Mouse (Mus musculus) gastrocnemius, adult 18-20 months (tissue): ENCODE measurements at regions not wholly inside any gene's neighbourhood (a gene's known extent, or its start where the extent isn't known, plus 50 kb on each side); places are given as distances from the start of the nearest gene placed in this dataset.
A peak's percentile ranks its signal among the peaks of the same experiment; 100 is the strongest.

Source experiments
- DNase-seq: peaks from one replicate; pipeline ENCODE4 v3.0.0; 2021; ENCODE audit warnings: low spot score

DNA sequence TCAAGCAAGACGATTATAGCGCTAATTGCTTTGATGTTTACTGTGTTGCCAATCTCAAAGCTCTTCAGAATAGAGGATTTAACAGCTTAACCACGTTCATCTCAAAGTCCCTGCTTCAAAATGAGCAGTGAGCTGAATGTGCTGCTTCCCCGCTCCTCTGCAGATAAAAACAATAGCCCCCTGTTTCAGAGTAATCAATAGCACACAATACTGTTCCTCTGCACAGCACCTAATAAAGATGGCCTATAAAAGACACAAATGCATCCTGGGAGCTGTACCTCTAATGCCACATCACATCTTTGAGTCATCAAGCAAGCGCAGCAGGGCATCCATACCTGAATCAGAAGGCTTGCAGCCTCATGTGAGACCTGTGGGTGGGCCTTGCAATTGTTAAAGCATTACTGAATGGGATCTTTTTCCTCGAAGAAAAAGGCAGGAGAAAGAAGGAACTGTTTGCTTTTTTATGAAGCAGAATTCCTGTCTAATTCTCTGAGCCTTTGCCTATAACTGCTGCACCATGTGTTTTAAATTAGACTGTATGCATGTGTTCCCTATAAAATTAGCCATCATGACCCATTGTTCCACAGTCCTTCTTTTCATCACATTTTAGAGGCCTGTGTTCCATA is 648.5 kb upstream of the Cited2 start:
- DNase-seq: no peak

DNA sequence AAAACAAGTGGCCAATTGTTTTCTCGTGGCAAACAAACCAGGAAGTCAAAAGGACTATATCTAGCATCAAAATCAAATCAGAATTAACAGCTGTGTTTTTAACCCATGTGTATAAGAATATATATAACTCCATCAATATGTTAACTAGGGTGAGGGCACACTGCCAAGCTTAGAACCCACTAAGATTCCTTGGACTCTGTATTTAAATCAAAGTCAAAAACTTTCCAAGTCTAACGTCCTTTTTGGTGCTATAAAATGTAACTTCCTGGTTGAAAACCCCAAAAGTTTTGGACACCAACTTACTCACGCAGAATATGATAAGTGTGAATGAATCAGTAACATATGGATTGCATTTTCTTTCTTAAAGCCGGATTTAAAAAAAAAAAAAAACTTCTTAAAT is 647.9 kb upstream of the Cited2 start:
- no peak for DNase-seq

DNA sequence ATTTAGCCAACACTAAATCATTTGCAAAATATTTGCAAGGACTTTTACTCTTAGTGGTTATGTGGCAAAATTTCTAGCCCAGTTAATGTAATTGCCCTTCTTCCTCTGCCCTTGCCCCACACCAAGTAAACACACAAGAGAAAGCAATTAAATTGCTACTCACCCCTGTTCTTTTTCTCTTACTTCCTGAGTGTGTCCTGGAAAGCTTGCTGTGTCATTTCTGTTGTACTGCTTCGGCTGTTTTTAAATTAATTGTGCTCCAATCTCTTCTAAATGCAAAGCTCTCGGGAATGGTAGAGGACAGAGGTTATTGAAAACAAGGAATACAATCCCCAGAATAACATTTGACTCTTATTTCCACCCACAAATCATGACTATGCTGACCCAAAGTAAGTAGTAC is 647.4 kb upstream of the Cited2 start:
- DNase-seq: no peak

DNA sequence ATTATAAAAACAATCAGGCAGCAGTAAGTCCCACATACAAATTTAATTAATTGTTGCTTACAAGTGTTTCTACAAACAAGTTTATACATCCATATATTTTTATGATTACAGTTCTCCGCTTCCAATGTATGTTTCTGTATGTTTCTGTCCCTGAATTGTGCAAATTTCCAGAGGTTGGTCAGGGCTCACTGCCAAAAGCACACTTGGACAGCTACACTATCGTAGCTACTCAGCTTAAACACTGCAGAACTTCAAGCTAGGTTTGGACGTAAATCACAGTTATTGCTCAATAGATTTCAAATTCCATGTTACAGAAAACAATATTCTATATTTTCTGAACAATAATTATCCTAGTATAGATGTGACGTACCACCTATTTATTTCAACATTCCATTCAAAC is 646.8 kb upstream of the Cited2 start:
- DNase-seq: no peak

DNA sequence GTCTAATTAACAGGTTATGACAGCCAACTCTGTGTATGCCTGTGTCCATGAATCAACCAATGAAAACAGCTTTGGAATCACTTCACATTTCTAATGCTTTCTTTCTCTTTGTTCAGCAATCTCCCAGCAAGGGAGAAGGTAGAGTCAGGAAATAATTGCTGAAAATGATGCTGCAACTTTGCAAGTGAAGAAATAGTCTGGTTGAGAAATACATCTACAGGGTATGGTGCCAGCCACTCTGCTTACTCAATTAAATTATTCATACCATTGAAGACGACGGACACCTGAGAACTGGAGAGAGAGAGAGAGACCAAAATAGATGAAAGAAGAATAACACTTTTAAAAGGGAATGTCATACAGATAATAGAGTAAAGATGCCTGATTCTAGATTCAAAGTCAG is 645.4 kb upstream of the Cited2 start:
- no peak for DNase-seq

DNA sequence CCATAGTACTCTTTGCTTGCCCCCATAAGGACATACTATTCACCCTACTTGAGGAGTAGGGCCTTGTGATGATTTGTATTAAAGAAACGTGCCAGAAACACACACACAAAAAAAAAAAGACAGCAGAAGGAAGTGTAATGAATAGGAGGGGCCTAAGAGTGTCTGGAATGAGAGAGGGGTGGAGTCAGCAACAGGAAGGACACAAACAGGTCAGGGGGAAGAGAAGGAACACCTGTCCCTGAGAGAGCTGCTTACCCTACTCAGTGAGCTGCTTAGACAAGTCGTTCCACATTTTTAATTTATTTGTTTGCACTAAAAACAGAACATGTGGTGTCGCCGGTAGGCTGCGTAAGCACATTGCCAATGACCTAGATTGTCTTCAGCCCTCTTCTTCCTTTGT is 642.2 kb upstream of the Cited2 start:
- no peak for DNase-seq

DNA sequence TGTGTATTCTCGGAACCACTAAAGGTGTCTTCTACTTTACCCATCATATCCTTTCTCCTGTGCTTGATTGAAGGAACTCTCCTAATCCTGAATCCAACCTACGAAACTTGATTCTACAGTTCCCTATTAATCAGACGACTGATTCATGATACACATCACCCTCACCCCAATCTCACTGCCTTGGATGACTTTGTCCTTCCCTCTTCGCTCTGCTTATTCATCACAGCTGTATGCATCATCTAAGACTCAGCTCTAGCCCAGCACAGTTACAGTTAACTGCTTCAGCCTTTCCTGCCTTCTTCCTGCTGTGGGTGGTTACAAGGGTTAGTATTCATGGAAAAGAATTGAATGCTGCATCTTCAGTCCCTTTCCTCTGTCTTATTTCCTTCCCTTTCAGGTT is 640.1 kb upstream of the Cited2 start:
- DNase-seq: no peak

DNA sequence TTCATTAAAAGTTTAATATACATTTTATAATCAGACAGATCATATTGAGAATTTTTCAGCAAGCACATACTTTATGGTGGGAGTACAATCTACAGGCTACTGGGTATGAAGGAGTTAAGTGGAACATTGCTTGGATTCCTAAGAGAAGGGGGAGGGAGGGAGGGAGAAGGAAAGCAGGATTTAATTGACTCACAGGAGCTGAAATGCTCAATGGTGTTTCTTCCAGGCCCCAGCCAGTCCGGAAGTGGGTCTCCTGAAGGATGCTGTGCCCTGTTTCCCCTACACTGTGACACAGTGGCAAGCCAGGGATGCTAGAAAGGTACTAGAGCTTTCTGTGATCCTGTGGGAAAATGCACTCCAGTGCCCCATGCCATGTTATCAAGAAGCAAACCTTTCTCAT is 621.0 kb upstream of the Cited2 start:
- no peak for DNase-seq

DNA sequence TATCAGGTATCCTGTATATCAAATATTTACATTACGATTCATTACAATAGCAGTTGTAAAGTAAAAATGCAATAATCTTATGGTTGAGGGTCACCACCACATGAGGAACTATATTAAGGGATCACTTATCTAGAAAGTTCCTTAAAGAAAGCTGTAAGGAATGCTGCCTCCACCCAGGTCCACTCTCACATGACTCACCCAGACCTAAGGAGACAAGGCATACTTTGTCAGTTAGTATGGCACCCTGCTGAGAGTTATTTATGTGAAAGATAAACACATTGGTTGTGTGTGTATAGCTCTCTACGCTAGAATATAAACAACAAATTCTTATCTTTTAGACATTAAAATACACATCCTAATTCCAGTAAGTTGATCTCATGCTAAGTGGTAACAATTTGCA is 619.6 kb upstream of the Cited2 start:
- no peak for DNase-seq

DNA sequence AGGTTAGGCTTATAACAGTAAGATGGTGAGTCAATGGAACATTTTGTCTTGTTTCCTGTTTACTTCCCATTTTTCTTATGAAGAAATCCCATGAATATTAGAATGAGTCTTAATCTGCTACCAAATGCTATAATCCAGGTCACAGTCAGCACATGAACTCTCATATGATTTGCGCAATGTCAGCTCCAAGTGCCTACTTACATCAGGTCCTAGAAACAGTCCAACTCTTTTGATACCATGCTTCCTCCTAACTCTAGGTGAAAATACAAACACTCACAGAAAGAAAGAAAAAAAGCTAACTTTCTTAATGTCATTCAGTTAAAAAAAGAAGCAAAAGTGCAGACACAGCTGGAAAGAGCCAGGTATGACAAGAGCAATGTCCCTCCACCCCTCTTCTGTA is 616.2 kb upstream of the Cited2 start:
- no peak for DNase-seq

DNA sequence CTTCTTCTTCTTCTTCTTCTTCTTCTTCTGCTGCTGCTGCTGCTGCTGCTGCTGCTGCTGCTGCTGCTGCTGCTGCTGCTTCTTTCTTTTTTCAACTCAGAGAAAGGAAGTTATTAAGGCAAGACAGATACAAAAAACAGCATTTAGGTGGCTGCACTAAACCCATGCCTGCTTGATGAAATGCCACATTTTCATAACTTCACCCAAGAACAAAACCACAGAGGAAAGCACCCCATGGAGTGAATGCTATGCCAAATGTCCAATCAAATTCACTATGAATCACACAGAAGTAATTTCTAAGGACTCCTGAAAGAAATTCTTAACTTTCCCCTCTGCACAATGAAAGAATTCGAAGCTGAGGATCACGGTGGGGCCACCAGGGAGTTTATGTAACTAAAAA is 611.9 kb upstream of the Cited2 start:
- no peak for DNase-seq

DNA sequence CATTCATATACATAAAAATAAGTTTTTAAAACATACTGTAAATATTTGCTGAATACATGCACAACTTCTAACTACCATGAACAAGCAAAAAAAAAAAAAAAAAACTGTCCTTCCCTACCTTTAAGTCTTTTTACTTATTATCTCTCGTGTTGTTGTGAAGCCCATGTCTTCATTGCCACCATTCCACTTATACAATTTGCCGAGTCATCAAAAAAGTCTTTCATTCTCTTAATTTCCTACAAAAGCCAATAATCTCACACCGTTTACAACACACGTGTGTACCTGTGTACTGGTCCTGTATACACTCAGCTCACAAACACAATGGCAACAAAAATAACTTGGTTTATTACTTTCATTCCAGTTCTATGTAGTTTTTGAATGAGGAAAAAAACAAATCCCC is 608.2 kb upstream of the Cited2 start:
- DNase-seq: no peak

DNA sequence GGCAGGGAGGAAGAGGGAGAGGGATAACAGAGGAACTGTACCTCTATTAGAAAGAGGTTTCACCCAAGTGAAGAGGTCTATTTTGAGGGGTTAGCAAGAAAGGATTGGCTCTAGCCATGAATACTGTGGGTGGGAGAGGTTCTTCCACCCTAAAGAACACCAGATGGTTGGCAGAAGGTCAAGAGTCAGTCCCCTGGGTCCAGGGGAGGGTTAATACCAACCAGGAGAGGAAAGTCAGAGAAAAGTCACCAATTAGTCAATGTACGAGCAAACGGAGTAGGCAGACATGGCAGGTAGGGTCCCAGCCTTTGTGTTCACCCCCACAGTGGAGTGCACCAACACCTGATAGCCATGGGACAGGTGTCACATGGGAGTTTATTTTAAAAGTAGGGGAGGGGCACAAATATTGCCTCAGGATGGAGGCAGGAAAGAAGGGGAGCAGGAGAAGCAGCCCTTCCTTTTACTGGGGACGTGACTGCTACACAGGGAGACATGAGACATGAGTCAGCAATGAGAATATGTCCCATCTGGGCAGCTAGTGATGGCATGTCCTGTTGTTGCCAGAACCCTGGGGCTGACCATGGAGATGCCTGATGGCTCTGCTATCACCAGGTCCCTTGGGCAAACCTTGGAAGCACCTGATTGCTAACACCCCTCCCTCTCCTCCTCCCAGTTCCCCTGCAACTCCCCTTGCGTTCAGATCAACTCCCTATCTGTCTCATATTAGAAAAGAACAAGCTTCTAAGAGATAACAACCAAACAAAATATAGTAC is 593.4 kb upstream of the Cited2 start:
- DNase-seq: no peak

DNA sequence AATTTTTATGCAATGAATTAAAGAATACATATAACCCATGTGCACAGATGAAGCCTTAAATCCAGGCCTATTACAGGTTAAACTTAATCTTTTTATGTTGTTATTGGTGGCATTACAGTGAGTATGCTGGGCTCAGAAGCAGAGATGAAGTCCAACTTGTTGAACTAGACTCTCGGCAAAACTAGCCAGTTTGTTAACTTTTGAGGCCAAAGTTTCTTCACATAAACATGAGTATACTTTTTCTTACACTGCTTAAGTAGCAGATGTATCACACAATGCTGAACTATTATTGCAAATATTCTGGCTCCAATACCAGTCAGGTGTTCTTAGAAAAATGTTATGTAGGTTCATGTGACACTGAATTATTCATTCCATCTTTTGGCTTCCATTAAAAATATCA is 592.4 kb upstream of the Cited2 start:
- DNase-seq: no peak

DNA sequence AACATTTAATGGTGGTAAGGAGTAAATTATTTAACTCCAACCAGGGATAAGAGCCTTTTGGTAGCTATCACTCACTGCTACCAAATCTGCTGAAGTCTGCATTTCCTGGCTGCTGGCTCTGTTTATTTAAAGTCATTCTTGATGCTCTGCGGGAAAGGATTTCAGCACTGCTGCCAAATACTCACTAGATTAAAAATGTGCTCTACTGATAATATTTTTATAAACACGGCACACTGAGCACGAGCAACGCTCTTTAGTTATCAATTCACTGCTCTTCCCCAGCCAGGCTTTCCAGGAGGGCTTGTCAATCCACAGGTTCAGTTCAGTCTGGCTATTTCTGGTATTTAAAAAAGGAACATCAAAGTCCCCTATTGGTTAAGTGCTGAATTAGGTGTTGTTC is 591.3 kb upstream of the Cited2 start:
- no peak for DNase-seq

DNA sequence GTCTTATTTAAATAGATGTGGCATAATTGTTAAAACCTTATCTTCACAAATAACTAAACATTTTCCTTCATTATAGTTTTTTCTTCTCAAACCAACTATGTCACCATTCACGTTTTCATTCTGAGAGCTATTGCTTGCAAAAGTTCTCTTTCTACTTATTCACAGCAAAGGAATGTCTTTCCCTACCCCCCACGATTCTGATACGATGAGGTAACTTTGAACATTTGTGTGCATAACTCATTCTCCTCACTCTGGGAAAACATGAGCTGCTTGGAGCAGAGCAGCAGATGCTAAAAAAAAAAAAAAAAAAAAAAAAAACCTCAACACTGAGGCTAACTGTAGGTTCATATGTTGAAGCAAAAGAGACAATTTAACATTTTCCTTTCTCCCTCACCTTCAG is 547.6 kb upstream of the Cited2 start:
- peak; percentile 42 for DNase-seq

DNA sequence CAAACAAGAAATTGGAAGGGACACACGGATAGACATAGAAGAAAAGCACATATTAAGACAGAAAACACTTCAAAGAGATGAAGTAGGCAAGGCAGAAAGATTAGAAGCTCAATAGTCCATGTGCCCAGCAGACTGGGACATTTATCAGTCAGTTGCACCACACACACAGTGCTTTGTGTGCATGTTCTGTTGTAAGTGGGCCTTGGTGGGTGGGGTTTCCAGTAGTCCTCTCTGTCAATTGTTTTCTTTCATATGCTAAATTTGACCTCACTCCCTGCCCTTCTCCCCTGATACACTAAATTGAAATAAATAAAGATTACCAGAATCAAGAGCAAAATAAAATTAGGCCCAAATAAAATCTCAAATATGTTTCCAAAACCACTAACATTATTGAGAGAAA is 546.0 kb upstream of the Cited2 start:
- DNase-seq: no peak

DNA sequence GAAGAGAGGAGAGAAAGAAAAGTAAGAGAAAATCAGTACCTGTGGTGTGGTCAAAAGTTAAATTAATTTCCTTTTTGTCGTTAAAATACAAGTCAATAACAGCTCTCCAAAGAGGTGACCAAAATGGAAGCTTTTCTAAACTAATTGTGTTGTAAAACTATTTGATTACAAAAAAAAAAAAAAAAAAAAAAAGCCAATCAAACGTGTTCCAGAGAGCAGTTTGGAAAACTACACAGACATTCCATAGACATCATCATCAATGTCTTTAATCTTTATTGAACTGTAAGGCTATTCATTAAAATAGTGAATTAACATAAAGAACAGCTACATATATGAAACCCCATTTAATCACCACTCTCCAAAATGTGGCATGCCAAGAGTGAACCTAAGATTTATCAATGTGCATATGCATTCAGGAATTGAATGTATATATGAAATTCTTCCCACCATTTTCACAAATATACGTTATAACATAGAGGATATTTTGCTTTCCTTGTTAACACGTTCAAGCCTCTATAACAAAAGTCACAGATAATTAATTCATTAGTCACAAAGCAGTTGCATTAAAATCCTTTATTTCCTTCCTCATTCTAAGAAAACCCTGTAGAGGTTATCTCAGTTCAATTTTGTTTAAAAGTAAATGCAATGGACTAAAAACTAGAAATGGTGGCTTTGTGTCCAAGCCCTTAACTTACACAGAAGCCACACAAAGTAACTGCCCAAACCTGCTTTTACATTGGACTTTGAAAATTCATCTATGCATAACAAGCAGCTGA is 545.3 kb upstream of the Cited2 start:
- DNase-seq: no peak

DNA sequence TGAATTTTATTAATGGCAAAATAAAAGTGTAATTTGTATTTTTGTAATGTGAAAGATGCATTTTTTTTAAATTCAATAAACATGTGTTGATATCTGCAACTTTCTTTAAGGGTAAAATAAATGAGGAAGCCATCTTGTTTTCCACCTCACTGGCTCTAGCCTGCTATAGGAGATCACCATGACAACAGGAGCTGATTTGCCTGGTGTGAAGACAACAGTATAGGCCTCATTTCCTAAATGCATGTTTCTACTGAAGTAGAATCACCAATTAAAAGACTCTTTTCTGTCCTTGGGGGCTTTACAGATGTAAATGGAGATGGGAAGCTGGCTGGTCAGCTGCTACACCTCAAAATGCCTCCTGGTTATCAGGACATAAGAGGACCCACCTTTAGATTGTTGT is 544.4 kb upstream of the Cited2 start:
- DNase-seq: no peak

DNA sequence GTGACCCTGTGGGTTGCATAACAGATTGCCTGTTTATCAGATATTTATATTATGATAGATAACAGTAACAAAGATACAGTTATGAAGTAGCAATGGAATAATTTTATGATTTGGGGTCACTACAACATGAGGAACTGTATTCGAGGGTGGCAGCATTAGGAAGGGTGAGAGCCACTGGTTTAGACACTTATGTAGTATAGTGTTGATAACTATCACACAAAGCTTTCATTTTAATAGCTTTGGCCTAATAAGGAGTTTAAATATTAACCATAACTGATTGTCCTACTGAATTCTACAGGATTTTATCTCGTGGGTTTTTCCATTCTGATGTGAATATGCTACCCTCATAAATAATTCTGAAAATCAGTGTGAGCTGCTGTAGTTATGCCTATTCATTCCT is 538.6 kb upstream of the Cited2 start:
- no peak for DNase-seq

DNA sequence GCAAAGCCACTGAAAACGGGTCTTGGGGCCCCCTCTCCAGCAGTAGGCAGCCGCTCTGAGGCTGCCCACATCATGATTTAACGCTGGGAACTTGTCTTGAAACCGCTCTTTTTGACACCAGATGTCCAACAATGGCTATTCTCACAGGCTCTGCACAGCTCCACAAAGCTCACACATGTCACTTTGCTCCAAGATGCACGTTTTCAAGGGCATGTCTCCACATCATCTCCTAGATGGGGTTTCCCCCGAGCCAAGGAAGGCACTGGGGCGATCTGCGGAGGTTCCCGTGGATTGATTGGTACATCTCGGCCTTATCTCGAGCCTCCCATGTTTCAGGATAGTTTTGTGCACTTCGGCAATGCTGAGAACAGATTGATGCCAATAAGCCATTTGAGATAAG is 526.8 kb upstream of the Cited2 start:
- DNase-seq: no peak

DNA sequence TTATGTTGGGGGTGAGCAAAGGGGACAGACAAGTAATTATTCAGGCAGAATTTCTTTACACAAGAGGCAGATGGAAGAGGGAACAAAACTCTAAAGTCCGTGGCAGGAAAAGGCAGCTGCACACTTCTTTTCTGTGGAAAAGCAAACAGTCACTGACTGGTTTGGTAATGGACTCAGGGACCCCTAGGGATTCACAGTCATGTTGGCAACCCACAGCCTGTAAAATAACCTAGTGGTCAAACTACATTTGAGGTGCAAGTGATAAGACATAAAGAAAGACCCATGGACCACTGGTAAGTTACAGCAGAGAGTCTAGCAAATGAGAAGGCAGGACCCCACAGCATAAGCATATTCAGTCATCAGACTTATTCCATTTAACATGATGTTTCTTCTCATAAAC is 526.4 kb upstream of the Cited2 start:
- no peak for DNase-seq
